Mouse (Mus musculus) c-Kit-negative CD71-positive TER-119-positive erythroid progenitor cells, embryonic 14.5 days (primary cell): ENCODE data around the gene Rhpn2.
"Not testable (repeated sequence)": the region's sequence is repeated elsewhere in the genome, so short reads cannot be mapped to it uniquely, and the experiment has no call there.

Experiments
- DNase-seq: peaks from one replicate; pipeline ENCODE4 v3.0.0-alpha.2; 2013; ENCODE audit warnings: low read depth, low spot score

The Rhpn2 gene

DNA sequence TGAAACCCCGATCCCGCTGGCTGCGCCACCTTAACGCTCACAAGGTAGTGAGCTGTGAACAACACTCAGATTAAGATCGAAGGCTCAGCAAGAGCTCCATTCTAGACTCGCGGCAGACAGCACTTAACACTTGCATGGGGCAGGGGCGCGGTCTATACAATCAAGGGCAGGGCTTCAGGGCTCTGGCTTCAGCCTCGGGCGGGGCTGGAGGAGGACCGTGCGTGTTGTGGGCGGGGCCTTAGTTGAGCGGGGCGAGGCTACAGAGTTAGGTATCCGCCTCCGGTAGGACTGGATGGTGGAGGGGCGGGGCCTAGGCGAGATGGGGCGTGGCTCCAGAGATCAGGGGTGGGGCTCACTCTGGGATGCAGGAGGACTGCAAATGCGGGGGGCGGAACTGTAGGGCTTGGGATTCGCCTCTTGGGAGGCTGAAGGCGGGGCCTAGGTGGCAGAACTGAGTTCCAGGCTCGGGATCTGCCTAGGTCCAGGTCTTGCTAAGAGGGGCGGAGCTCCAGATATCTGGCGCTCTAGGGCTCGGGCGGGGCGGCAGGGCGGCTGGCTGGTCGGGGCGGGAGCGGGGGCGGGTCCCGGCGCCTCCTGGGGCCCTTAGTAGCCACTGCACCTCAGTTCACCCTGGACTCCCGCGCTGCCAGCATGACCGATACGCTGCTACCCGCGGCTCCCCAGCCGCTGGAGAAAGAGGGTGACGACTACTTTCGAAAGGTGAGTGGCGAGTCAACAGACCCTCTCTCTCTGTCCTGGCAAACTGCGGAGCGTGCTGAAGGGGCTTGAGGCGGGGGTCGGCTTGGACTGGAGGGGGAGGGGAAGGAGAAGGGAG lies at the start of gene Rhpn2:
TSS of gene Rhpn2 (plus strand) at position 479 of the 835 bp plus-strand sequence.
- DNase-seq: peak; percentile 82

DNA sequence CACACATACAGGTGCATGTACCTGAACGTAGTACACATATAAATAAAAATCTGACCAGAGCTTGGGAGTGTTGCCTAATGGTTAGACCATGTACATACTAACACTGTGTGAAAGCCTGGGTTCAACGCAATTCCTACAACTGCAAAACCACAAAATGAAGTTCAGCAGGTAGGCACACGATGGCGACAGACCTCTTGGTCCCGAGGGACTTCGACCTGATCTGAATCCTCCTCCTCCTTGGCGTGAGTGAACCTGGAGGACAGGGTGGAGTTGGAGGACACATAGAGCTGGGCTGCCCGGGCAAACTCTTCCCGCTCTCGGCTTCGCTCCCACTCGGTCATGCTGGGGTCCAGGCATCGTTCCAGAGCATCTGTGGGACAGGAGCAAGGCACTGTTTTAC lies 40.5 kb upstream of the Rhpn2 start:
- DNase-seq: no peak

DNA sequence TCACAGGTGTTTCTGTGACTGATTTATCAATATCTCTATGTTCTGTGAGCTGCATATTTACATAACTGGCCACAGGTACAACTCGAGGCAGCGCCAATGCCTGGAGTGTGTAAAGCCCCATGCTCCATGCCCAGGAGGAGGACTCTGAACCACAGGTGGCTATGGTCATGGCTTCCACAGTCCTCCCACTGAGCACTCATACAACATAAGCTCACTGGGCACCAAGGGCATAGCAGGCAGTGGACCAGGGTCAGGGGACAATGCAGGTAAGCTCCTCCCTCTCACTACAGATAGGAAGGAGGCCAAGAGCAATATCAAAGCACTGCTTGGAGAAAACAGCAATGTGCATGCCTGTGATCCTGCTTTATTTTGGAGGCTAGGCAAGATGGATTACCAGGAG lies 38.3 kb upstream of the Rhpn2 start:
- no peak for DNase-seq

DNA sequence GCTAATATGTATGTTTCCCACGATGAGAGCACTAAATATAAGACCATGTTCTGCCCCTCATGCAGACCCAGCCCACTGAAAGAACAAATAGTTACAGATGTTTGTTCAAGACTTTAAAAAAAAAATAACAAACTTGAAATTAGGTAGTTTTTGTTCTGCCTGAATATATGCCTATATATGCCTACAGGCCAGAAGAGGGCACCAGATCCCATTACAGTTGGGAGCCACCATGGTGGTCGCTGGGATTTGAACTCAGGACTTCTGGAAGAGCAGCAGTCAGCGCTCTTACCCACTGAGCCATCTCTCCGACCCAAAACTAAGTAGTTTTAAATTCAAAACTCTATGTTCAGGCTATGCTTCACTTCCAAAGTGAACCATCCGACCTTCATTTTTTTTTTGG lies 36.1 kb upstream of the Rhpn2 start:
- DNase-seq: no peak

DNA sequence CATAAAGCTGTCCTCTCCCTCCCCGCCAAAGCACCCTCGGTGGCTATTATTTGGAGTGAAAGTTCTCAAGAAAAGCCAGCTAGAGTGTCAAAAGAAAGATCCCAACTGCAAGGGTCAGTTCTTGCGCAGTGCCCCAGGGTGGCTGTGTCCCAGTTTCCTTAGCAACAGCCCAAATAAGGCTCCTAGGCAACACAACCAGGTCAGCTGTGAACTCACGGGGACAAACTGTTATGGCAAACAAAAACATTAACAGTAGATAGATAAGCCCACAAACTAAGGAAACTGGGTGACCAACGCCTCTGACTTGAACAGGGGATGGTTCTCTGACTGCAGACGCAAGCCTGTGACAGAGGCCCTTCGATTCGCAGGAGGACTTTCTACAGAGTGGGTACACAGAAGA lies 34.3 kb upstream of the Rhpn2 start:
- no peak for DNase-seq

DNA sequence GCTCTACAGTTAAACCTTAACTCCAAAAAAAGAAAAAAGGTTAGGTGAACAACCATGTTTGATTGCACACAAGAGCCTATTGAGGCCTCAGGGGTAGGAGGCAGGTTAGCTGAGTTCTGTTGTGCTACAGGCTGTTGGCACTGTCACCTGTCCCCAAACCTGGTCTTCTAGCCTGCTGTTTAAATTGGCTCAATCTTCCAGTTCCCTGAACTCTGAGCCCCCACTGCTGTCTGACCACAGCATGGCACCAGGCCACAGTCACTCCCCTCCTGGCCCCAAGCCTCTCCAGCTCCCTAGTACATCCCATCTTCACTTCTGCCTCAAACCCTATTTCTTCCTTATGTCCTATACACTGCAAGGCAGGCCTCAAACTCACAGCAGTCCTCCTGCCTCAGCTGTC lies 33.2 kb upstream of the Rhpn2 start:
- no peak for DNase-seq

DNA sequence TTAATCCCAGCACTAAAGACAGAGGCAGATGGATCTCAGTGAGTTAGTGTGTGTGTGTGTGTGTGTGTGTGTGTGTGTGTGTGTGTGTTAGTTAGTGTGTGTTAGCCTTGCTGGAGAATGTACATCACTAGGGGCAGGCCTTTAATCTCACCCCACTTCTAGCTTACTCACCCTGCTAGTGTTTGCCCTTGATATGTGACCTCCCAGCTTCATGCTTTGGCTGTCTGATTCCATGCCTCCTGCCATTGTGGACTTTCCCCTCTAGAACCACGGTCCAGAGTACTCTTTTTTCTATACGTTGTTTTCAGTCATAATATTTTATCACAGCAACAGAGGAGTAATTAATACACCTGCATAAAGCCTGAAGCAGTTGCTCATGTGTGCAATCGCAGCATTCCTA lies 22.8 kb upstream of the Rhpn2 start:
- DNase-seq: no peak

DNA sequence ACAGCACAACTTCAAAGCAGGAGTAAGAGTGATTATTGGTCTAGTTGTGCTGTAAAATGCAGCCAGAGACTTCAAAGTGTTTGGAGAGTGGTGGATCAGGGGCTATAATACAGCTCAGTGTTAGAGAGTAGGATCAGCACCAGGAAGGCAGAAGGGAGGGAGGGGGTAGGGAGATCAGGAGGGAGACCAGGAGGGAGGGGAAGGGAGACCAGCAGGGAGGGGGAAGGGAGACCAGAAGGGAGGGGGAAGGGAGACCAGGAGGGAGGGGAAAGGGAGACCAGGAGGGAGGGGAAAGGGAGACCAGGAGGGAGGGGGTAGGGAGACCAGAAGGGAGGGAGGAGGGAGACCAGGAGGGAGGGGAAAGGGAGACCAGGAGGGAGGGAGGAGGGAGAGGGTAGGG lies 19.8 kb upstream of the Rhpn2 start:
- DNase-seq: no peak

DNA sequence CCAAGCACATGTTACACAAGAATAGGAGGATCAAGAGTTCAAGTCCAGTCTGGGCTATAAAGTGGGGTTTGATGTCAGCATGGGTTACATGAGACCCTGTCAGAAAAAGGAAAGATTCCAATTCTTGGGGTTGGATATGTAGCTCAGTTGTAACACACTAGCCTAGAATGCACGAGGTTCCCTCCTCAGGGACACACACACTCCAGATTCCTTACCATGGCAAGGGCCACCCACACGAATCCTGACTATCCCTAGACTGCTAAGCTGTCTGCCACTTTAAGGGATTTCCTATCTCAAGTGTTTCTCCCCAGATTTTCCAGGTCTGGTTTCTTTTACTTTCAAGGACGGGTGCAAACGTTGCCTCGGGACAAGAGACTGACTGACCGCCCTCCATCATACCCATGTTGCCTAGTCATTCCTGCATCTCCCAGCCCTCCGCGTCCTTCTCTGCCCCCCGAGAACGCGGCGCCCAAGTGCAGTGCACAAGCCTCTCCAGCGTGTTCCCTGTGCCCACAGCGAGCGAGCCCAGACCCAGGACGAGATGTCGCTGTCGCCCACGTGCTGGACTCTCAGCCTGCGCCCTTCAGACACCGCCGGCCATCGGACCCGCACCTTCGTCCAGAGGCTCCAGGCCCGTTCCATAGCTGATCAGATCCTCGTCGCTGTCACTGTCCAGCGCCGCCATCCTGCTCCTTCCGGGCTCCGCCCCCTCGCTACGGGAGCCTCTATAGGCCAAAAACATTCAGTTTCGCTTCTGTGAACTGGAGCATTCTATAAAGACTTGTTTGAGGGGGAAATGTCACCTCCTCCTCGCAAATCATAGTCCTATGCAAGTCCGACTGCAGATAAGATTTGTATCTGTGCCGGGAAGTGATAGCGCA lies 16.0 kb upstream of the Rhpn2 start, which contains the start of gene Gpatch1:
TSS of gene Gpatch1 (minus strand) at position 712 of the 881 bp plus-strand sequence.
- peak; percentile 71 for DNase-seq

DNA sequence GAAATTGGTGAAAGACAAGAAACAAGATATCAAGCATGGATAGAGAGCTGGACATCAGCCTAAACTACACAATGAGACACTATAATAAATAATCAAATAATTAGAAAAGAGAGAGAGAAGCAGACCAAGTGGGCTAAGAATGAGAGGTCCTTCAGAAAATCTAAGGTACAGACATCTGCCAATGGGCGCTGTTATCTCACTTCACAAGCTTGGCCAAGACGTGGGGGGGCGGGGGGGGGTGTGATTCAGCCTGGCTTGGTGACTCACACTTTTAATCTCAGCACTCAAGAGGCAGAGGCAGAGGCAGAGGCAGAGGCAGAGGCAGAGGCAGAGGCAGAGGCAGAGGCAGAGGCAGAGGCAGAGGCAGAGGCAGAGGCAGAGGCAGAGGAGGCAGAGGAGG lies 14.7 kb upstream of the Rhpn2 start:
- not testable (repeated sequence) for DNase-seq

DNA sequence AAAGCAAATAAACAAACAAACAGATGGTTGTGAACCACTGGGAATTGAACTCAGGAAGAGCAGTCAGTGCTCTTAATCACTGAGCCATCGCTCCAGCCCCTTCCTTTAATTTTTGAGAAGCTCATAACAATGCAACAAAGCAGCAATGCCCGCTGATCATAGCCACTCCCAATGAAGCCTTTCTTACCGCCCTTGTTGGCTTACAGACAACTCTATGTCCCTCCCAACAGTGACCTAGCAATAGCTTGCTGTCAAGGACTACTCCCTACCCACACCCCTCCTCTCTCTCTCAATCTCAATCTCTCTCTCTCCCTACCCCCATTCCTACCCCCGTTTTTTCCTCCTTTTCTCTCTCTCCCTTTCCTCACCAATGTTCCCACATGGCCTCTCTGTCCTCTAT lies 14.2 kb upstream of the Rhpn2 start:
- no peak for DNase-seq

DNA sequence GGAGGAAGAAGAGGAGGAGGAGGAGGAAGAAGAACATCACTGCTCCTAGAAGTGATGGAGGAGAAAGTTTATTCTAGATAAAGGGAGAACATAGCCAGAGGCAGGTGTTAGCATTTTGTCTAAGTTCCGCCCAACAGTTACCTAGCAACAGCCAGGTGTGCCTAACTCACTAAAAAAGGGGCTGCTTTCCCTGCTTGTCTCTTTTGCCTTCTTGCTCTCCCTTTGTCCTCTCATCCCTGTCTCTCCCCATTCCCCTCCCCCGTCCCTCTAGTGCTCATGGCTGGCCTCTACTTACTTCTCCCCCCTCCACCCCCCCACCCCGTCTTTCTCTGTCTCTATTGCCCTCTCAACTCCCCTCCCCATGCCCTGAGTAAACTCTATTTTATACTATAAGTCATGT lies 11.8 kb upstream of the Rhpn2 start:
- DNase-seq: no peak

DNA sequence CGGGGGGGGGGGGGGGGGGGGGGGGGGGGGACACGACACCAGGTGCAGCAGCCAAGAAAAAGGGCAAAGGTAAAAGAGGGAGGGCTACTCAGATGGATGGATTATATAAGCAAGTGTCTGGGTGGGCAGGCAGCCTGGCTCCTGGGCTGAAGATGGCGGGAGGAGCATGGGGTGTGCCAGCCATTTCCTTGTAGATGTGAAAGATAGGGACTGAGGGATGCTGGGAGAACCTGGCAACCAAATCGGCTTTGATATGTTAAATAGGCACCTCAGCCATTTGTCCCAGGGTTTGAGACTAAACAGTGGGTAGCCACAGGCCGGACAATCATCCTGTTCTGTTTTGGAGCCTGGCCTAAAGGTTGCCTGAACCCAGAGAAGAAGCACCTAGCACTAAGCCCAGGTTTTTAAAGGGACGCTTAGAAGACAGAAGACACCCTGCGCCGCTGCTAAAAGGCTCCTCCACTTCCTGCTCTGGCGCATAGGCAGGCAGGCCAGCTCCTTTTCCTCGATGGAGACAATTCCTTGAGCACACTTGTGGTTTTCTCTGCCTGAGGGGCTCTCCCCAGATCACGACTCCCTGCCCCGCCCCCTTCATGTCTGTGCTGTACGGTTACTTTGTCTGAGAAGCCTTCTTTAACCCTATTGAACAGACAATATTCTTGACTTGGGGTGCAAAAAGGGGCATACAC lies 11.1 kb upstream of the Rhpn2 start:
- DNase-seq: no peak

DNA sequence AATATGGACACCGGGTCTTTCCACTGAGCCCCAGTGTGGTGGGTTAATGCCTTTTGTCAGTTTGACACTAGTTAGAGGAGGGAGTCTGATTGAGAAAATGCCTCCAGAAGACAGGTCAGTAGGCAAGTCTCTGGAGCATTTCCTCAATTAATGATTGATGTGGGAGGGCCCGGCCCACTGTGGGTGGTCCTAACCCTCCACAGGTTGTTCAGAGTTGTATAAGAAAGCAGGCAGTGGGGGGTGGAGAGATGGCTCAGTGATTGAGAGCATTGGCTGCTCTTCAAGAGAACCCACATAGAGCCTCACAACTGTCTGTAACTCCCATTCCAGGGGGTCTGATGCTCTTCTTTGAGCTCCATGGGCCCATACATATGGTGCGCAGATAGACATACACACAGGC lies 2.4 kb upstream of the Rhpn2 start:
- no peak for DNase-seq

DNA sequence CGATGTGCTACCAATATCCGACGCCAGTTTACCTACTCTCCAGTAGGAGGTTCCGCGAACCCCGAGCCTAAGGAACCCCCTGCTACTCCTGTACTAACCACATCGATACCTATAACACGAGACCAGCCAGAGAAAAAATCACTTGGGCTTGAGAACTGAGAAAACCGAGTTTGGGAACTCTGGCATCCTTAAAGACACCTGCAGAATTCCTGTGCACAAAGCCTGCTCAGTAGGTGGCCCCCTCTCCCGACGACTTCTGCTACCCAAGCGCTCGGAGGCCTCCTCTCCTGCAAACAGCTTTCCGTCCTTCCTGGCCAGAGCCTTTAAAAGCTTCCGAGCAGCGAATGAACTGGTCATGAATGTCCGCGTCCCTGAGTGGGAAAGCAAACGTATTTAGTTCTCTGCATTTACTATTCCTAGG lies 729 bp upstream of the Rhpn2 start:
- DNase-seq: no peak

DNA sequence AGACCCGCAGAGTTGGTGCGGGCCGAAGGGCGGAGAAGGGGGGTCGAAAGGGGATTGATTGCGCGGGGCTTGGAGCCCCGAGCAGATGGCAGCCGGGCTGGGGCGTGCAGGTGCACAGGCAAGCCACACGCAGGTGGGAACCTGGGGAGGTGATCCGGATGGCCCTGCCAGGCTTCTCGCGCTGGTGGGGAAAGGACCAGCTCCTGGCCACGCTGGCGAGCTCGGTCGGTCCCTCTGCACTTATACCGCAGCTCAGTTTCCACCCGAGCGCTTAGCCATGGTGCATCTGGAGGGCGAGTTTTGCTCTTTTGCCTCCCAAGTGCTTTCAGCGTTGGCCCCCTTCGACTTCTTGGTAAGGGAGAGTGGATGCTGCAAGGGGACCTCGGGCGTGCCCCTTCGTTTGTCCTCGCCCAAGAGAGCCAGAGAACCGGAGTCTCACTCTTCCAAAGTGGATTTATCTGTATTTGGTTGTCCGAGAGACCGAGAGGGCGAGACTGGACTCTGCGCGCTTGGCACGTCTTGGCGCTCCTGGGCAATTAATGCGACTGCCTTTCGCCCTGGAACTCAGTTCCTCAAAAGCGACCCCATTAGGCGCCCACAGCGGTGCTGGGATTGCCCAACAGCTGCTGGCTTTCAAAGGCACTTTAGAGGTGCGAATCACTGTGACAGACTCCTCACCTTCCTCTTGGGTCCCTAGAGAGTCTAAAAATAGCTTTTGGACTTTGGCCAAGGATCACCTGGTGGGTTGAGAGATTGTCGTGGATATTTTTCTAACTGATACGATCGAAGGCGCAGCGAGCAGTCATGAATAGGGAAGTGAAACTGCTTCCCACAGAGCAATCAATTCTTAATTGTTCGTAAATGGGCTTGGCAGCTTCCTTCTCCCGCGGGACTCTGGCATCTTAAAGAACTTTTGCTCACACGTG lies 820 bp downstream of the Rhpn2 start:
- DNase-seq: no peak

DNA sequence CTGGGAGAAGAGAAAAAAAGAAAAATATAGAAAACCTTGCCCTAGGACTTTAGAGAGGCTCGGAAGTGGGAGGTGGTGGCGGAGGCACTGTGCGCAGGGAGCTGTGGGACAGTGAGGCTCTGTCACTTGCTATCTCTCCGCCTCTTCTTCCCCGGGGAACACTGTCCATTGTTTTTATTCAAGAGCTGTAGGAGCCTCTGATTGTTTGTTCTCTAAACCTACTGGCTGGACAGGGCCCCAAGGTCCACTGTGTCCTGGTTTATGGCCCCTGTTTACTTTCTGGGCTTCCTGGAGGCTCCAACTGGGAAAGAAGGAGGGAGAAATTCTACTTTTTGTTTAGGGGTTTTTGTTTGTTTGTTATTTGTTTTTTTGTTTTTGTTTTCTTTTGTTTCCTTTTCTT lies 6.2 kb downstream of the Rhpn2 start:
- no peak for DNase-seq

DNA sequence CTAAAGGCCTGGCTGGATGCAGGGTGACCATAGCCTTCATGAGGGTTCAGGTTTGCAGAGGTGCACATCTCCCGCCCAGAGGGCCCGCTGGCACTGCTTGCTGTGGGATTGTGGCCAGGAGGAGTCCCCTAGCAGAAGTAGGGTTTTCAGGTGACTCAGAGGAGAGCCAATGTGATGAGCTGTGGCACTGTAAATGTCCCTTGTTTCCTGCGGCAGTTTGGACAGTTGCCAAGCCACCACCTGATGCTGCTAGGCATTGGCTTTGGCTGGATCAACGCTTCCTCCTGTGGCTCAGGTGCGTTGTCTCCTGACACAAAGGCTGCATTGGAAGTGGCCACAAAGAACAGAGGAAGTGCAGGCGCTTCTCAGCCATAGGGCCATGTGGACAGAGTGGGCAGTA lies 7.3 kb downstream of the Rhpn2 start:
- no peak for DNase-seq

DNA sequence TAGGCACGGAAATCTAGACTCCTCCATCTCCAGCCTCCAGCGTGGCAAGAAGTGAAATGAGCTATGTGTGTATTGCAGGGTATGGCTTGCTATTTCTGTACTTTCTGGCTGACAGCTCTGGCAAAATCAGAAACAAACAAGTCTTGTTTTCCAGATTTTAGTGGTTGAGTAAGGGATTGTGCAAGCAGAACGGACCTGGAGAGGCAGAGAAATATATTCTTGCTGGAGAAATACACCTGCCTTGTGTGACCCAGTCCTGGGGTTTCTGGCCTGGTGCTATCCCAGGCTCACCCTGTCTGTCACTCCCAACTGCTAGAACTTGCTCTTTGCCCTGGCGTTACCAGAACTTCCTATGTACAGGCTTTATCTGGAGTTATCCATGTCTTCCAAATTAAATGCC lies 8.5 kb downstream of the Rhpn2 start:
- DNase-seq: no peak

DNA sequence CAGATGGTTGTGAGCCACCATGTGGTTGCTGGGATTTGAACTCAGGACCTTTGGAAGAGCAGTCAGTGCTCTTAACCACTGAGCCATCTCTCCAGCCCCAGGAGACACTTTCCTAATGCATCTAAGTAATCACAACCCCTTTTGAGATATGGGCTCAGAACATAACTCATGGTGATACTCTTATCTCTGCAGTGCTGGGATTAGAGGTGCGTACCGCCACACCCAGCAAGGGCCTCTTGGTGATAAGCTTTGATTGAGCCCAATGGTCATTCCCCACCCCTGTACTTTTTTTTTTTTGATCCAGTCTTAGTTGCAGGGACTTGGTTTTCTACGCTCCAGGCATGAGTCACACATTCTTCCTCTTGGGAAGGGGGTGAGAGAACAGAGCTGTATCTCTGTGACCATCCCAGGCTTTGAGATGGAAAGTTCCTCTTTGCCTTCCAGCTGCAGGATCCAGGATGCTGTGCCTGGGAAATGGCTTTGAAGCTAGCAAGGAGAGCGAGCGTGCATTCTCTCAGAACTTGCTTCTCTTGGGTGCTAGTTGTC lies 10.9 kb downstream of the Rhpn2 start:
- no peak for DNase-seq
